Mouse (Mus musculus) neural tube, embryonic 11.5 days (tissue): ENCODE results near the gene Lgals9. TPM values are rescaled to one million over a fixed set of nuclear protein-coding genes. Genes with fewer than 3 reads are reported as not detected.

ENCODE experiments used
- ATAC-seq: fragments of 200-750 bp; cut with Nextera tagmentation; 2 replicates; pipeline ENCODE4 v1.8.0; 2017; ENCODE audit warnings: moderate number of reproducible peaks, mild to moderate bottlenecking, moderate TSS enrichment, moderate library complexity; ENCODE audit not compliant: insufficient read depth, low FRiP score, low TSS enrichment
- DNase-seq: peaks from one replicate; pipeline ENCODE4 v3.0.0-alpha.2; 2015; ENCODE audit warnings: low spot score
- H3K27ac ChIP-seq: fragments of 300-500 bp; sonication (generic); 2 replicates; pipeline ENCODE4 v1.5.1; 2014; ENCODE audit warnings: low read depth, mild to moderate bottlenecking, low read length
- H3K27me3 ChIP-seq: fragments of 300-500 bp; sonication (generic); 2 replicates; pipeline ENCODE4 v1.6.1; 2014; ENCODE audit warnings: mild to moderate bottlenecking, low read length, mixed read lengths; ENCODE audit not compliant: control insufficient read depth, insufficient read depth
- H3K36me3 ChIP-seq: fragments of 300-500 bp; sonication (generic); 2 replicates; pipeline ENCODE4 v1.6.1; 2014; ENCODE audit warnings: mild to moderate bottlenecking, low read length, moderate library complexity, mixed read lengths; ENCODE audit not compliant: control insufficient read depth, insufficient read depth
- H3K4me1 ChIP-seq: fragments of 300-500 bp; sonication (generic); 2 replicates; pipeline ENCODE4 v1.6.1; 2014; ENCODE audit warnings: low read length, mixed read lengths; ENCODE audit not compliant: control insufficient read depth, insufficient read depth
- H3K4me2 ChIP-seq: fragments of 300-500 bp; sonication (generic); 2 replicates; pipeline ENCODE4 v1.6.1; 2014; ENCODE audit warnings: low read depth, mild to moderate bottlenecking, moderate library complexity
- H3K4me3 ChIP-seq: fragments of 300-500 bp; sonication (generic); 2 replicates; pipeline ENCODE4 v1.5.1; 2014; ENCODE audit warnings: low read depth, low read length
- H3K9ac ChIP-seq: fragments of 300-500 bp; sonication (generic); 2 replicates; pipeline ENCODE4 v1.6.1; 2014; ENCODE audit warnings: mild to moderate bottlenecking, low read length
- H3K9me3 ChIP-seq: fragments of 300-500 bp; sonication (generic); 2 replicates; pipeline ENCODE4 v1.6.1; 2016; ENCODE audit warnings: low read length; ENCODE audit not compliant: control insufficient read depth
- WGBS: fragments of 180-500 bp; shearing (Covaris S2); extraction: QIAGEN DNeasy Blood & Tissue Kit; methylation state at CpG from one replicate; pipeline ENCODE4 v1.1.7; 2014; 5-methylcytosine and 5-hydroxymethylcytosine counted together
- polyA plus RNA-seq: library from polyadenylated mRNA; unstranded; fragments of >200 nt; fragmentation: Nextera tagmentation; extraction: Ambion mirVana; gene quantifications from 2 replicates; pipeline ENCODE4 v1.2.1, GENCODE M21; 2014

Gene Lgals9
- polyA plus RNA-seq, 1 experiment from 2014 or later = 5.9 TPM

DNA sequence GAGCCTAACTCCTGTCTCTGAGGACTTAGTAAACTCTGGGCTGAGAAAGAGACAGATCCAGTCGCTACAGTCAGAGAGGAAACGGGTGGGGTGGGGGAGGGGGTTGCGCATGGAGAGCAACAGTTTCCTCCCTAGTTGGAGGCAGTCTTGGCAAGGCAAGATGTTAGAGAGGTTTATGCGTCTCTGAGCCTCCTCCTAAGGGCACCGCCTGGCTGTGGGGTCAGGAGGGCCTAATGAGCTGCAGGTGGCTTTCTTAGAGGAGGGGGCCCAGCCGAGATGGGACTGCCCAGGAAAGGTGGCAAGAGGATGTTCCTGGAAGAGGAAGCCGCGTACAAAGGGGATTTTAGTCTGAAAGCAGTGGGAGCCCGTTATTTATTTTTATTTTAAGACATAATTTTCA, 60.6 kb downstream of the Lgals9 start:
- H3K4me1 ChIP-seq = no peaks in the 10 kb centered on the region
- ATAC-seq (no peak), DNase-seq (peak; percentile 20)
- H3K27me3 ChIP-seq = peaks cover 35% of the 10 kb centered on the region
- no peaks in the 10 kb centered on the region for H3K9me3 ChIP-seq
- H3K36me3 ChIP-seq = no peaks in the 10 kb centered on the region
- H3K4me3 ChIP-seq = no peak overlapping the region
- H3K9ac ChIP-seq = no peak overlapping the region
- no peak overlapping the region for H3K4me2 ChIP-seq
- no peak overlapping the region for H3K27ac ChIP-seq
- WGBS = 12% methylated on average over 9 of the region's 9 CpGs

DNA sequence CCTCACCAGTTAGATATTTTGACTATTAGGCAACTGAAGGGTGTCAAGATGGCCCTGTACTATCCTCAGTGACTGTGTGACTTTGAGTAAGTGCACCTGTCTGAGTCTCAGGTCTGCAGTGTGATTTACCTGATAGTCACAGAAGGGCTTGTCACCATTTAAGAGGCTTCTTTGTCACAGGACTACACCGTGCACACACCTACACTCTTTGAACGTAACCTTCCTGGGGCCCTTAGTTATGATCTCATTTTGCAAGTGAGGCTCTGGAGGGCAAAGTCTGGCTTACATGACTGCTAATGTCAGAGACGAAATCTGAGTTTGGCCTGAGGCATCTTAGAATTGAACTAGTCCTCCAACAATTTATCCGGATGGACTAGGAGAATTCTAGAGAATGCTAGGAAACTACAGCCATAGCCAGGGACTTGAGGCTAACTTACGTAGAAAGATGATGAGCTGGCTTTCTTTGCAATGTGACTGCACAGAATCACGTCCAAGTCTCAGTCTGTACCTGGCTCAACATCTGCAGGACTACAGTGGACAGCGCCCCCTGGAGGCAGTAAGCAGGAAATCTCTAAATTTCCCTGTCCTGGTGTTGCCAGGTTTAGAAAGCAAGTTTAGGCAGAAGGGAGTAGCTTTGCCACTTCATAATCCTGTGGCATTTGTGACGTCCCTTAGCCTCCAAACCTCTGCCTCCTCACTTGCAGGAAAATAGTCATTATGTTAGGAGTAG, 61.9 kb downstream of the Lgals9 start:
- Histone ChIP-seq H3K9me3 (no peaks in the 10 kb centered on the region), H3K27me3 (peaks cover 35% of the 10 kb centered on the region), H3K4me1 (no peaks in the 10 kb centered on the region), H3K4me3 (no peak overlapping the region), H3K27ac (no peak overlapping the region), H3K36me3 (no peaks in the 10 kb centered on the region), H3K4me2 (no peak overlapping the region), H3K9ac (no peak overlapping the region)
- WGBS = 37% methylated on average over 8 of the region's 8 CpGs
- ATAC-seq (no peak), DNase-seq (peak; percentile 51)

DNA sequence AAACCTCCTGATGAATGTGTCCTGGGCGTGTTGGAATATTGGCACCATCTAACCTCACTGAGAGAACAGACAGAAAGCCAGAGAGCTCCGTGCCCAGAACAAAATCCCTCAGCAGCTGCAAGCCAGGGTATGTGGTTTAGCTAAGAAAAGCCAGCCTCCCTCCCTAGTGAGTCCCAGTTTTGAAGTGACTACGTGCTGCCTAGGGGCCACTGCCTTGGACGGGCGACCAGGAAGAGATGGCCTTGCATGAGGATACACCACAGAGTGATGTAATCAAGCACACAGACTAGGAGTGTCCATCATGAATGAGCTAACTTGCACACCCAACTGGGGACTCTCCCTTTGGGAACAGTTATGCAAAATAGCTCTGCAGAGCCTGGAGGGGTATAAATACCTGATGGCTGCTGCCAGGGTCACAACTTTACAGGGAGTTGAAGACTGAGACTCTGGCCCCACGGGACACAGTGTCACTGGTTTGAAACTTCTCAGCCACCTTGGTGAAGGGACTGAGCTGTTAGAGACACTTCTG, 64.3 kb downstream of the Lgals9 start, which contains the start of gene Nos2:
Gene Nos2, plus strand, starts transcription at position 377 of the 529 bp plus-strand sequence.
- H3K27me3 ChIP-seq = peaks cover 23% of the 10 kb centered on the region
- H3K9ac ChIP-seq = no peak within 1 kb of the TSS
- 63% methylated on average over 6 of the region's 6 CpGs for WGBS
- H3K36me3 ChIP-seq = no peaks in the 10 kb centered on the region
- DNase-seq = no peak
- H3K27ac ChIP-seq = no peak within 1 kb of the TSS
- H3K4me1 ChIP-seq = no peaks in the 10 kb centered on the region
- ATAC-seq = no peak
- no peak within 1 kb of the TSS for H3K4me3 ChIP-seq
- no peak within 1 kb of the TSS for H3K4me2 ChIP-seq
- H3K9me3 ChIP-seq = no peaks in the 10 kb centered on the region

GRCm38 (mm10) chr11:78919745-78920144, 65.0 kb downstream of the Lgals9 start:
- Histone ChIP-seq H3K4me2 (no peak overlapping the region), H3K9ac (no peak overlapping the region), H3K4me3 (no peak overlapping the region), H3K27ac (no peak overlapping the region), H3K27me3 (peaks cover 17% of the 10 kb centered on the region), H3K4me1 (no peaks in the 10 kb centered on the region), H3K36me3 (no peaks in the 10 kb centered on the region), H3K9me3 (no peaks in the 10 kb centered on the region)
- no peak for DNase-seq
- ATAC-seq = no peak
- WGBS = 77% methylated on average over 4 of the region's 4 CpGs

DNA sequence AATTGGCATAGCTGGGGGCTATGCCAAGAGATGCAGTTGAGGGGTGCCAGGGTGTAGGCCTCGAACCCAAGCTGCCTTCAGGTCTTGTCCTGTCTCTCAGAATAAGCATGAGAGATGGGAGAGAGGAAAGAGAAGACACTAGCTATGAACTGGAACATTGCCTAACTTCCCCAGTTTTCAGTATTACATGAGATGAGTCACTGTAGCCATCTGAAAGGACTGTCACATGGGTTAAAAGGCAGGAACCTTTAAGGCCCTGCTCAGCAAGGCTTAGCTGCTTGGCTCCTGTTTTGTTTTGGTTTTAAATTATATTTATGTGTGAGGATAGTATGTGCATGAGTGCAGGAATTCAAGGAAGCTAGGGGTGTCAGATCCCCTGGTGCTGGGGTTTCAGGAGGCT, 68.3 kb downstream of the Lgals9 start:
- 88% methylated on average over 1 of the region's 1 CpGs for WGBS
- DNase-seq (no peak), ATAC-seq (no peak)
- Histone ChIP-seq H3K27me3 (no peaks in the 10 kb centered on the region), H3K9ac (no peak overlapping the region), H3K27ac (no peak overlapping the region), H3K4me3 (no peak overlapping the region), H3K4me1 (no peaks in the 10 kb centered on the region), H3K4me2 (no peak overlapping the region), H3K36me3 (no peaks in the 10 kb centered on the region), H3K9me3 (no peaks in the 10 kb centered on the region)

DNA sequence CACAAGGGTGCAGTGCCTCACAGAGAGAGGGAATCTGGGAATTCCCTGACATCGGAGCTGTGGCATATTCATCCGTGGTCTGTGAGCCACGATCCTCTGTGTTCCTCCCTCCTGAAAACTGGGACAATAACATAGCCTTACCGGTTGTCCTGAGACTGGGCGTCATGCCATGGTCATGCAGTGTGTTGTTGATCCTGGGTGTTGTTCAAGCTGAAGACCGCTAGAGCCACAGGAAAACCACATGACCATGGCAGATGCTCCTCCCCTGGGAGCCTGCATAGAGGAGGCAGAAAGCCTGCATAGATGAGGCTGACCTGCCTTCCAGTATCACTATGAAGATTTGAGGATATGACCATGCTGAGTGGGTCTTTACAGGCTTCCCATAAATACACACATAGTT, 69.3 kb downstream of the Lgals9 start:
- 88% methylated on average over 6 of the region's 6 CpGs for WGBS
- Histone ChIP-seq H3K4me3 (no peak overlapping the region), H3K27ac (no peak overlapping the region), H3K4me2 (no peak overlapping the region), H3K27me3 (no peaks in the 10 kb centered on the region), H3K36me3 (no peaks in the 10 kb centered on the region), H3K9me3 (no peaks in the 10 kb centered on the region), H3K9ac (no peak overlapping the region), H3K4me1 (no peaks in the 10 kb centered on the region)
- ATAC-seq (no peak), DNase-seq (no peak)

Other genes starting within 250 kb of the Lgals9 start
- 37.5 and 38.9 TPM in 2 replicates for gene Ccnq, start 233.2 kb downstream of the Lgals9 start, polyA plus RNA-seq
- gene Lyrm9, start 158.4 kb downstream of the Lgals9 start, polyA plus RNA-seq = 16.6 and 21.6 TPM in 2 replicates
- gene Nos2, start 64.2 kb downstream of the Lgals9 start, polyA plus RNA-seq = 1.4 and 1.6 TPM in 2 replicates
- 4.8 and 5.7 TPM in 2 replicates for gene Ksr1, start 161.5 kb upstream of the Lgals9 start, polyA plus RNA-seq